Mouse (Mus musculus): ENCODE results near the gene Fmo4. TPM values are rescaled to one million over a fixed set of nuclear protein-coding genes. Genes with fewer than 3 reads are reported as not detected.
"Not testable (repeated sequence)": the region's sequence is repeated elsewhere in the genome, so short reads cannot be mapped to it uniquely, and the experiment has no call there.

Fmo4 gene
- polyA plus RNA-seq, 1 experiment from 2014 or later, result 0.38 TPM

GRCm38 (mm10) chr1:162781035-162781434 is 32.7 kb downstream of the Fmo4 start:
- H3K4me1 ChIP-seq (replicated peaks); H3K9ac ChIP-seq: not testable (repeated sequence)

GRCm38 (mm10) chr1:162777943-162778538 is 35.7 kb downstream of the Fmo4 start:
- WGBS, result 95% methylated on average over 5 of the region's 5 CpGs
- Histone ChIP-seq H3K4me2 (no peak overlapping the region), H3K4me1 (replicated peaks) (no peaks in the 10 kb centered on the region), H3K36me3 (no peaks in the 10 kb centered on the region), H3K9me3 (no peaks in the 10 kb centered on the region), H3K4me3 (no peak overlapping the region), H3K9ac (no peak overlapping the region), H3K27me3 (no peaks in the 10 kb centered on the region), H3K27ac (no peak overlapping the region)
- ATAC-seq (ENCODE audit: low FRiP score), result no peak

More at GRCm38 (mm10) chr1:162781035-162781434, 32.7 kb downstream of the Fmo4 start:
- H3K36me3 ChIP-seq; H3K27ac ChIP-seq; ATAC-seq (ENCODE audit: low FRiP score); H3K27me3 ChIP-seq; H3K9me3 ChIP-seq; H3K4me2 ChIP-seq; H3K4me3 ChIP-seq: not testable (repeated sequence)
- WGBS, result 95% methylated on average over 2 of the region's 2 CpGs

GRCm38 (mm10) chr1:162773661-162774060 is 40.1 kb downstream of the Fmo4 start:
- Histone ChIP-seq H3K9me3 (no peaks in the 10 kb centered on the region), H3K36me3 (no peaks in the 10 kb centered on the region), H3K4me2 (no peak overlapping the region), H3K9ac (no peak overlapping the region), H3K27me3 (no peaks in the 10 kb centered on the region), H3K4me3 (no peak overlapping the region), H3K27ac (no peak overlapping the region), H3K4me1 (replicated peaks) (no peaks in the 10 kb centered on the region)
- peak; percentile 54; the same call in 1 of the 2 replicates for ATAC-seq (ENCODE audit: low FRiP score)
- 45% methylated on average over 4 of the region's 4 CpGs for WGBS

GRCm38 (mm10) chr1:162771617-162772360 is 42.0 kb downstream of the Fmo4 start:
- Histone ChIP-seq H3K27me3 (no peaks in the 10 kb centered on the region), H3K4me2 (no peak overlapping the region), H3K9ac (no peak overlapping the region), H3K9me3 (no peaks in the 10 kb centered on the region), H3K36me3 (no peaks in the 10 kb centered on the region), H3K4me1 (replicated peaks) (no peaks in the 10 kb centered on the region), H3K4me3 (no peak overlapping the region), H3K27ac (no peak overlapping the region)
- no peak for ATAC-seq (ENCODE audit: low FRiP score)
- WGBS, result 51% methylated on average over 4 of the region's 4 CpGs

- Histone ChIP-seq H3K27me3 (no peaks in the 10 kb centered on the region), H3K4me1 (replicated peaks) (no peaks in the 10 kb centered on the region), H3K4me2 (no peak overlapping the region), H3K4me3 (no peak overlapping the region), H3K9me3 (no peaks in the 10 kb centered on the region), H3K36me3 (no peaks in the 10 kb centered on the region), H3K9ac (no peak overlapping the region), H3K27ac (no peak overlapping the region)
- WGBS, result 89% methylated on average over 6 of the region's 6 CpGs
- no peak for ATAC-seq (ENCODE audit: low FRiP score)
Observed at GRCm38 (mm10) chr1:162752009-162752408, 61.8 kb downstream of the Fmo4 start.

- Histone ChIP-seq H3K4me2 (no peak overlapping the region), H3K4me3 (no peak overlapping the region), H3K4me1 (replicated peaks) (no peaks in the 10 kb centered on the region), H3K27me3 (no peaks in the 10 kb centered on the region), H3K27ac (no peak overlapping the region), H3K36me3 (no peaks in the 10 kb centered on the region), H3K9me3 (no peaks in the 10 kb centered on the region), H3K9ac (no peak overlapping the region)
- no peak for ATAC-seq (ENCODE audit: low FRiP score)
- 67% methylated on average over 7 of the region's 7 CpGs for WGBS
Observed at GRCm38 (mm10) chr1:162749607-162750006, 64.2 kb downstream of the Fmo4 start.

- no peaks in the 10 kb centered on the region for H3K27me3 ChIP-seq
- H3K4me3 ChIP-seq, result no peak overlapping the region
- no peaks in the 10 kb centered on the region for H3K9me3 ChIP-seq
- H3K4me2 ChIP-seq, result no peak overlapping the region
- no peaks in the 10 kb centered on the region for H3K4me1 ChIP-seq (replicated peaks)
- no peak overlapping the region for H3K27ac ChIP-seq
- ATAC-seq (ENCODE audit: low FRiP score), result no peak
- 90% methylated on average over 5 of the region's 5 CpGs for WGBS
- no peak overlapping the region for H3K9ac ChIP-seq
- H3K36me3 ChIP-seq, result no peaks in the 10 kb centered on the region
Observed at GRCm38 (mm10) chr1:162748761-162749160, 65.0 kb downstream of the Fmo4 start.

Other genes with a start within 250 kb of the Fmo4 start
- 76.0 and 77.9 TPM in 2 replicates for gene Vamp4, start 243.5 kb downstream of the Fmo4 start, polyA plus RNA-seq (2015; fragmentation: Nextera tagmentation; extraction: Ambion mirVana)
- not detected in 2 replicates for gene Myoc, start 174.8 kb downstream of the Fmo4 start, polyA plus RNA-seq (2015; fragmentation: Nextera tagmentation; extraction: Ambion mirVana)
- gene Myocos, start 155.8 kb downstream of the Fmo4 start, polyA plus RNA-seq (2015; fragmentation: Nextera tagmentation; extraction: Ambion mirVana), result not detected in 2 replicates
- gene Prrc2c, start 73.4 kb downstream of the Fmo4 start, polyA plus RNA-seq (2015; fragmentation: Nextera tagmentation; extraction: Ambion mirVana), result 165 and 170 TPM in 2 replicates
- gene Fmo1, start 52.6 kb upstream of the Fmo4 start, polyA plus RNA-seq (2015; fragmentation: Nextera tagmentation; extraction: Ambion mirVana), result 22.3 and 24.8 TPM in 2 replicates
- 0.40 and 0.42 TPM in 2 replicates for gene Fmo2, start 84.8 kb upstream of the Fmo4 start, polyA plus RNA-seq (2015; fragmentation: Nextera tagmentation; extraction: Ambion mirVana)
- not detected in 2 replicates for gene Fmo6, start 123.5 kb upstream of the Fmo4 start, polyA plus RNA-seq (2015; fragmentation: Nextera tagmentation; extraction: Ambion mirVana)
- not detected in 2 replicates for gene Fmo3, start 170.6 kb upstream of the Fmo4 start, polyA plus RNA-seq (2015; fragmentation: Nextera tagmentation; extraction: Ambion mirVana)

All from hindbrain, embryonic 13.5 days (tissue).